ENCODE assay signal across 9 mouse cellular contexts in the genomic region with DNA sequence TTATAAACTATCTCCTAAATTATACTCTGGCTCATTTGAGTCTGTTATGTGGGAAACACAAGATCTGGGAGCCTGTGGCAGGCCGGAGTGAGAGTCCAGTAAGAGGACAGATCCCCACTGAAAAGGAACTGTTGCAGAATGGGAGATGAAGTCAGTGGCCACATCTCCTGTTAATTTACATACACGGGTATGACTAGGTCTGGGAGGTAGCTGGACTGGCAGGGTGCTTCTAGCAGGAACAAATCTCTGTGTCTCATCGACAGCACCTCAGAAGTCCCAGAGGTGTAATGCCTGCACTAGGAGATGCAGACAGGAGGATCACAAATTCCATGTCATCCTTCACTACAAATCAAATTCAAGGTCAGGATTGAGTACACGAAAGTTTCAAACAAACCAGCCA. TPM values are rescaled to one million over a fixed set of nuclear protein-coding genes. Genes with fewer than 3 reads are reported as not detected.
DNase-seq lines count a peak whose midpoint lies in the region; ATAC-seq and TF ChIP-seq lines count a peak whose summit lies in the region.
"Had no signal": no experiment of that assay in that cellular context is flagged by ENCODE, and none has a peak within 500 bp of the region (broad histone marks: within the 10 kb centered on the region; RNA-seq: fewer than 3 reads in every experiment).

No protein-coding gene starts in this region.

- H3K4me1 ChIP-seq in heart, adult 2 months (ENCODE audit: control insufficient read depth, insufficient read depth, low read length), result peaks cover 8% of the 10 kb centered on the region; the same call in 1 of the 2 replicates
- H3K4me1 ChIP-seq in neural tube, embryonic 11.5 days (ENCODE audit: control insufficient read depth, insufficient read depth, low read length), result peaks cover 4% of the 10 kb centered on the region
- peaks cover 14% of the 10 kb centered on the region; the same call in 1 of the 2 replicates for H3K4me1 ChIP-seq in limb, embryonic 11.5 days (ENCODE audit: control insufficient read depth, insufficient read depth, low read length)

- no peaks in the 10 kb centered on the region for H3K27me3 ChIP-seq in heart, adult 2 months (ENCODE audit: control insufficient read depth, insufficient read depth, low read length)
- H3K27me3 ChIP-seq in neural tube, embryonic 11.5 days (ENCODE audit: control insufficient read depth, insufficient read depth, low read length), result no peaks in the 10 kb centered on the region
- H3K27me3 ChIP-seq in limb, embryonic 11.5 days (ENCODE audit: control insufficient read depth, insufficient read depth, low read length), result no peaks in the 10 kb centered on the region

- no peak for ATAC-seq in neural tube, embryonic 11.5 days (ENCODE audit: insufficient read depth, low FRiP score, low TSS enrichment)
- no peak for ATAC-seq in limb, embryonic 11.5 days (ENCODE audit: insufficient number of reproducible peaks, low FRiP score, low TSS enrichment, low read depth)
- ATAC-seq in cerebellum, adult (ENCODE audit: insufficient number of reproducible peaks, low FRiP score, low TSS enrichment), result no peak

- DNase-seq in heart, adult 2 months, result no peak
- no peak for DNase-seq in heart, adult 8-10 months (ENCODE audit: low spot score)
- DNase-seq in neural tube, embryonic 11.5 days (ENCODE audit: low spot score), result no peak
- no peak for DNase-seq in neural tube, embryonic 10.5 days (ENCODE audit: extremely low spot score, low spot score)
- DNase-seq in limb, embryonic 11.5 days (ENCODE audit: low spot score), result no peak
- no peak for DNase-seq in Muller cell, postnatal 12 days (ENCODE audit: inconsistent ontology term)
- no peak for DNase-seq in spleen, postnatal 4 days (ENCODE audit: low spot score in 2 of 2)

- no peak for TF ChIP-seq POLR2A in heart, adult 2 months (IDR thresholded peaks at IDR 0.05; ENCODE audit: insufficient read depth, low read depth, low read length)

- H3K9ac ChIP-seq in heart, adult 2 months (ENCODE audit: low read depth, low read length), result no peak overlapping the region
- no peak overlapping the region for H3K9ac ChIP-seq in neural tube, embryonic 11.5 days (ENCODE audit: low read length)
- no peak overlapping the region for H3K9ac ChIP-seq in limb, embryonic 11.5 days (ENCODE audit: low read length)

- H3K79me2 ChIP-seq in heart, adult 2 months (replicated peaks; ENCODE audit: control insufficient read depth, insufficient read depth, low read length), result no peaks in the 10 kb centered on the region

- no peaks in the 10 kb centered on the region for H3K9me3 ChIP-seq in neural tube, embryonic 11.5 days (ENCODE audit: control insufficient read depth, low read length)
- no peaks in the 10 kb centered on the region for H3K9me3 ChIP-seq in limb, embryonic 11.5 days (ENCODE audit: control insufficient read depth, low read length)

- 77% methylated on average over 4 of the region's 4 CpGs for WGBS in heart, adult 2 months
- WGBS in neural tube, embryonic 11.5 days, result 68% methylated on average over 4 of the region's 4 CpGs
- 66% methylated on average over 4 of the region's 4 CpGs for WGBS in limb, embryonic 11.5 days

- H3K36me3 ChIP-seq in heart, adult 2 months (ENCODE audit: control insufficient read depth, insufficient read depth, low read length), result no peaks in the 10 kb centered on the region
- H3K36me3 ChIP-seq in neural tube, embryonic 11.5 days (ENCODE audit: control insufficient read depth, insufficient read depth, low read length), result no peaks in the 10 kb centered on the region
- H3K36me3 ChIP-seq in limb, embryonic 11.5 days (ENCODE audit: control insufficient read depth, insufficient read depth, low read length), result no peaks in the 10 kb centered on the region

- TF ChIP-seq EP300 in heart, adult 2 months (IDR thresholded peaks at IDR 0.05; ENCODE audit: insufficient read depth, low read depth, low read length), result no peak

- no peak for TF ChIP-seq CTCF in heart, adult 2 months (IDR thresholded peaks at IDR 0.05)

- no peak overlapping the region for H3K27ac ChIP-seq in heart, adult 2 months
- H3K27ac ChIP-seq in neural tube, embryonic 11.5 days (ENCODE audit: low read depth, low read length), result no peak overlapping the region
- H3K27ac ChIP-seq in limb, embryonic 11.5 days (replicated peaks; ENCODE audit: low read depth, low read length), result no peak overlapping the region

- peak overlapping the region; percentile 92; the same call in 1 of the 2 replicates for H3K4me2 ChIP-seq in neural tube, embryonic 11.5 days (ENCODE audit: low read depth)
- peak overlapping the region; percentile 87; the same call in 1 of the 2 replicates for H3K4me2 ChIP-seq in limb, embryonic 11.5 days (ENCODE audit: low read depth, severe bottlenecking)

- peak overlapping the region; percentile 76; the same call in 1 of the 2 replicates for H3K4me3 ChIP-seq in heart, adult 2 months
- H3K4me3 ChIP-seq in neural tube, embryonic 11.5 days (ENCODE audit: low read depth, low read length), result no peak overlapping the region
- H3K4me3 ChIP-seq in limb, embryonic 11.5 days (ENCODE audit: low read depth, low read length), result peak overlapping the region; percentile 79; the same call in 1 of the 2 replicates

- intact Hi-C loops in heart, adult 2 months (cut with DNase I), result loop anchor here (5.0 kb wide), 1 partner anchor 214 kb away; a partner anchor contains a TSS

RNA-seq across cellular contexts. Expression of a gene that starts 1.2 kb away (rescaled TPM):
- 10 to 100 TPM; 13.5 to 13.7 TPM for total RNA-seq in heart, adult 2 months (2021)
- 13.4 and 16.7 TPM in 2 replicates for polyA plus RNA-seq in heart, adult 2 months (2012; rRNA removed)
- 10 to 100 TPM; 15.4 to 15.8 (median 15.8) TPM for total RNA-seq in heart, adult 8-10 months (2022)
- 17.5 and 18.1 TPM in 2 replicates for polyA plus RNA-seq in neural tube, embryonic 11.5 days (2014; fragmentation: Nextera tagmentation; extraction: Ambion mirVana)
- 27.6 and 27.7 TPM in 2 replicates for polyA plus RNA-seq in limb, embryonic 11.5 days (2014; fragmentation: Nextera tagmentation; extraction: Ambion mirVana)

RNA-seq across cellular contexts. Expression of a gene that starts 39.4 kb away (rescaled TPM):
- not detected for total RNA-seq in heart, adult 2 months (2021)
- polyA plus RNA-seq in heart, adult 2 months (2012; rRNA removed), result 0.04 TPM in 1 of 2 replicates, not detected in the other
- under 1 TPM in 1 of 4 experiments, not detected in 3; 0.40 TPM for total RNA-seq in heart, adult 8-10 months (2022)
- 15.2 and 16.5 TPM in 2 replicates for polyA plus RNA-seq in neural tube, embryonic 11.5 days (2014; fragmentation: Nextera tagmentation; extraction: Ambion mirVana)
- 21.5 and 25.1 TPM in 2 replicates for polyA plus RNA-seq in limb, embryonic 11.5 days (2014; fragmentation: Nextera tagmentation; extraction: Ambion mirVana)
- total RNA-seq: monocyte, adult 5-6 weeks had no signal

RNA-seq across cellular contexts. Expression of a gene that starts 39.5 kb away (rescaled TPM):
- total RNA-seq in heart, adult 2 months (2021), result 10 to 100 TPM; 14.3 to 17.0 TPM
- 3.2 and 7.1 TPM in 2 replicates for polyA plus RNA-seq in heart, adult 2 months (2012; rRNA removed)
- 10 to 100 TPM; 12.3 to 16.5 (median 13.5) TPM for total RNA-seq in heart, adult 8-10 months (2022)
- 114 and 119 TPM in 2 replicates for polyA plus RNA-seq in neural tube, embryonic 11.5 days (2014; fragmentation: Nextera tagmentation; extraction: Ambion mirVana)
- 129 and 136 TPM in 2 replicates for polyA plus RNA-seq in limb, embryonic 11.5 days (2014; fragmentation: Nextera tagmentation; extraction: Ambion mirVana)

Comparison
In these comparisons a context has a peak if more than half of its experiments do, and no peak if none do; other contexts are left out.
1. RNA of a gene that starts 39.4 kb away (polyA plus RNA-seq): 21.5 to 25.1 TPM in limb, embryonic 11.5 days and 15.2 to 16.5 TPM in neural tube, embryonic 11.5 days; 0.04 TPM in heart, adult 2 months; every median in the first group is over 10 times any median in the second.
2. RNA of a gene that starts 39.5 kb away (polyA plus RNA-seq): 129 to 136 TPM in limb, embryonic 11.5 days and 114 to 119 TPM in neural tube, embryonic 11.5 days; 3.2 to 7.1 TPM in heart, adult 2 months; every median in the first group is over 10 times any median in the second.